Mouse (Mus musculus): ENCODE data around the gene Pnkp.

DNA sequence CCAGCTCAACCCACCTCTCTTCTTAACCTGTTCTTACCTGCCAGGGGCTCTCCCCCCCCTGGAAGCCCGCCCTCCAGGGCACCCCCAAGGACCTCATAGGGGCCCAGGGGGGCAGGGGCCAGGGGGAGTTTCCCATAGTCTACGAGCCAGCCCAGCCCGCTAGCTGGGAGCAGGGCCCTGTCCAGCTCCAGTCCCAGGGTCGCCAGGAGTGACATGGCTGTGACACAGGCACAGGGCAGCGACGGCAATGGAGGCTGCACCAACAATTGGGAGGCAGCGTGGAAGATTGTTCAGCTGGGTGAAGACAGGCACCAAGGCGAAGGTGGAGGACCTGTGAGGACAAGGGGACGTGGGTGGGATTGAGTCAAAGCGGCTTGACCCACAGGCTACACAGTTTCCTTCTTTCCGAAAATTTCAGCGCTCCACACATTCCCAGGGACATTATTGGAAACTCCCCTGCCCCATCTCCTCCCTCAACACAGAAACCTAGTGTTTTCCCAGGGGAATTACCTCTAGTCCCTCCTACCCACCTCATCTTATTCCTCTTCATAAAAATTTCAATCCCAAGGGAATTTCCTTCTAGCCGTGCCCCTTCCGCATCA is 41.9 kb upstream of the Pnkp start:
- no peak for TF ChIP-seq POLR2A (IDR thresholded peaks at IDR 0.05; ENCODE audit: low read depth, low read length)
- TF ChIP-seq CTCF (conservative IDR thresholded peaks at IDR 0.05; ENCODE audit: insufficient read depth, insufficient read length, low read depth, low read length), result no peak
